Mouse (Mus musculus) bone marrow, adult 2 months (tissue): Measurements from ENCODE around the gene Prim2. TPM values are rescaled to one million over a fixed set of nuclear protein-coding genes. Genes with fewer than 3 reads are reported as not detected.
A peak's percentile ranks its signal among the peaks of the same experiment; 100 is the strongest.

Experiments
- H3K27ac ChIP-seq: fragments of 200-500 bp; 2 replicates; pipeline ENCODE4 v1.5.1; 2012; ENCODE audit warnings: low read depth, mild to moderate bottlenecking, control low read depth, inconsistent platforms, low read length; ENCODE audit not compliant: control insufficient read depth, poor library complexity, insufficient read depth
- H3K4me1 ChIP-seq: fragments of 200-500 bp; 2 replicates; pipeline ENCODE4 v1.6.1; 2011; ENCODE audit warnings: low read length; ENCODE audit not compliant: control insufficient read depth, insufficient read depth
- H3K4me3 ChIP-seq: fragments of 200-500 bp; replicated peaks from 2 replicates; pipeline ENCODE3; 2011; ENCODE audit warnings: mild to moderate bottlenecking, low read depth, low read length, control low read depth; ENCODE audit not compliant: control insufficient read depth
- CTCF ChIP-seq: fragments of 200-500 bp; IDR thresholded peaks from 2 replicates; pipeline ENCODE4 v1.5.1; 2011; ENCODE audit warnings: low read length, control low read depth; ENCODE audit not compliant: control insufficient read depth, insufficient read depth
- POLR2A ChIP-seq: fragments of 200-500 bp; IDR thresholded peaks from 2 replicates; pipeline ENCODE4 v1.6.1; 2011; ENCODE audit warnings: low read depth, mild to moderate bottlenecking, control low read depth, low read length, borderline replicate concordance; ENCODE audit not compliant: control insufficient read depth
- WGBS: fragments of 180-500 bp; shearing (Covaris S2); methylation state at CpG from one replicate; pipeline ENCODE4 v1.1.7; 2018; 5-methylcytosine and 5-hydroxymethylcytosine counted together
- polyA plus RNA-seq: library from polyadenylated mRNA; stranded (reverse); fragments of >200 nt; gene quantifications from 2 replicates; pipeline ENCODE4 v1.2.4, GENCODE M21; 2011; ENCODE audit warnings: low replicate concordance; ENCODE audit not compliant: missing spikeins, insufficient read depth, insufficient read length

Gene Prim2
- polyA plus RNA-seq = 29.2 and 40.0 TPM in 2 replicates

- under 1% methylated on average over 26 of the region's 26 CpGs for WGBS
- H3K4me3 ChIP-seq = peak within 1 kb of the TSS; percentile 76
- no peaks in the 10 kb centered on the region; the same call in 1 of the 2 replicates for H3K4me1 ChIP-seq
- H3K27ac ChIP-seq = peak within 1 kb of the TSS; percentile 50
- peak; percentile 87; the same call in 1 of the 2 replicates for TF ChIP-seq POLR2A
- no peak for TF ChIP-seq CTCF
Observed at GRCm38 (mm10) chr1:33669708-33670141, at the start of gene Prim2. TSS of gene Prim2 (minus strand) at chr1:33669795.

GRCm38 (mm10) chr1:33717636-33718035 is 48.0 kb upstream of the Prim2 start:
- WGBS = 95% methylated on average over 1 of the region's 1 CpGs
- Histone ChIP-seq H3K4me3 (no peak overlapping the region), H3K27ac (no peak overlapping the region), H3K4me1 (no peaks in the 10 kb centered on the region)
- TF ChIP-seq POLR2A = no peak
- TF ChIP-seq CTCF = no peak

GRCm38 (mm10) chr1:33714796-33715195 is 45.2 kb upstream of the Prim2 start:
- H3K4me3 ChIP-seq = no peak overlapping the region
- 12% methylated on average over 10 of the region's 10 CpGs for WGBS
- H3K27ac ChIP-seq = no peak overlapping the region
- no peaks in the 10 kb centered on the region for H3K4me1 ChIP-seq
- TF ChIP-seq POLR2A = no peak
- TF ChIP-seq CTCF = no peak

- TF ChIP-seq POLR2A (no peak), CTCF (no peak)
- Histone ChIP-seq H3K4me3 (no peak overlapping the region), H3K4me1 (no peaks in the 10 kb centered on the region; the same call in 1 of the 2 replicates), H3K27ac (no peak overlapping the region)
- 82% methylated on average over 5 of the region's 5 CpGs for WGBS
Observed at GRCm38 (mm10) chr1:33712026-33712425, 42.4 kb upstream of the Prim2 start.

- Histone ChIP-seq H3K27ac (no peak overlapping the region), H3K4me1 (no peaks in the 10 kb centered on the region; the same call in 1 of the 2 replicates), H3K4me3 (no peak overlapping the region)
- no peak for TF ChIP-seq CTCF
- TF ChIP-seq POLR2A = no peak
- 38% methylated on average over 2 of the region's 2 CpGs for WGBS
Observed at GRCm38 (mm10) chr1:33709615-33710014, 40.0 kb upstream of the Prim2 start.

- 83% methylated on average over 3 of the region's 3 CpGs for whole genome bisulfite sequencing
- TF ChIP-seq CTCF (no peak), POLR2A (no peak)
- no peaks in the 10 kb centered on the region; the same call in 1 of the 2 replicates for H3K4me1 ChIP-seq
- H3K27ac ChIP-seq = no peak overlapping the region
- H3K4me3 ChIP-seq = no peak overlapping the region
Observed at GRCm38 (mm10) chr1:33701244-33701643, 31.6 kb upstream of the Prim2 start.

- 74% methylated on average over 2 of the region's 2 CpGs for WGBS
- H3K27ac ChIP-seq = no peak overlapping the region
- no peaks in the 10 kb centered on the region for H3K4me1 ChIP-seq
- H3K4me3 ChIP-seq = no peak overlapping the region
- TF ChIP-seq CTCF (no peak), POLR2A (no peak)
Observed at GRCm38 (mm10) chr1:33696016-33696415, 26.4 kb upstream of the Prim2 start.

- no peak overlapping the region for H3K27ac ChIP-seq
- TF ChIP-seq CTCF (no peak), POLR2A (no peak)
- WGBS = 81% methylated on average over 3 of the region's 3 CpGs
- no peak overlapping the region for H3K4me3 ChIP-seq
- no peaks in the 10 kb centered on the region for H3K4me1 ChIP-seq
Observed at GRCm38 (mm10) chr1:33693893-33694292, 24.3 kb upstream of the Prim2 start.

- whole genome bisulfite sequencing = 47% methylated on average over 4 of the region's 4 CpGs
- Histone ChIP-seq H3K4me1 (no peaks in the 10 kb centered on the region), H3K27ac (no peak overlapping the region), H3K4me3 (no peak overlapping the region)
- TF ChIP-seq CTCF = no peak
- TF ChIP-seq POLR2A = no peak
Observed at GRCm38 (mm10) chr1:33690087-33690448, 20.5 kb upstream of the Prim2 start.
